Mouse (Mus musculus): Measurements from ENCODE around the gene Sugp1.

Gene Sugp1

DNA sequence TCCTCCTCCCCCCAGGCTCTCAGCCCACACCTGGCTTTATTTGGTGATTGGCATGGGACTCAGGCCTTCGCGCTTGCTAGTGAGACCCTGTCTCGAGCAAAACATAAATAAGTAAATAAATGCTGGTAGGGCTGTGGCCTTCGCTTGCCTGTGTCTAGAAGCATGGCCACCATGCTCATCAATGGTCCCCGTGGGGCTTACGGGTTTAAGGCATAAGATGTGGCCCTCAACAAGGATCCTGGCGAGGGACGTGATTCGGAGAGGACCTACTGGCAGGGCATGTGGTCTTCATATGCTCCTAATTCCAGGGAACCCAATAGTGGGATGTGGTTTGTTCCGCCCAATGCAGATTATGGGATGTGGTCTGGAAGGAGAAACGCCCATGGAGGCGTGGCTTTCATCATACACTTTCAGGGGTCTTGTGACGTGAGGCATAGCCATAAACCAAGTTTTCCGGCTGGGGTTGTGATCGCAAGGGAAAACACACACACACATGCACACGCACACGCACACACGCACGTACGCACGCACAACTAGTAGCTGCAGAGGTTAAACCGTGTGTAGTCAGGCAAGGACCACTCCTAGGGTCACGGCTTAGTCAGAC lies 68.7 kb downstream of the Sugp1 start:
- no peak for DNase-seq (ENCODE audit: low spot score)

DNA sequence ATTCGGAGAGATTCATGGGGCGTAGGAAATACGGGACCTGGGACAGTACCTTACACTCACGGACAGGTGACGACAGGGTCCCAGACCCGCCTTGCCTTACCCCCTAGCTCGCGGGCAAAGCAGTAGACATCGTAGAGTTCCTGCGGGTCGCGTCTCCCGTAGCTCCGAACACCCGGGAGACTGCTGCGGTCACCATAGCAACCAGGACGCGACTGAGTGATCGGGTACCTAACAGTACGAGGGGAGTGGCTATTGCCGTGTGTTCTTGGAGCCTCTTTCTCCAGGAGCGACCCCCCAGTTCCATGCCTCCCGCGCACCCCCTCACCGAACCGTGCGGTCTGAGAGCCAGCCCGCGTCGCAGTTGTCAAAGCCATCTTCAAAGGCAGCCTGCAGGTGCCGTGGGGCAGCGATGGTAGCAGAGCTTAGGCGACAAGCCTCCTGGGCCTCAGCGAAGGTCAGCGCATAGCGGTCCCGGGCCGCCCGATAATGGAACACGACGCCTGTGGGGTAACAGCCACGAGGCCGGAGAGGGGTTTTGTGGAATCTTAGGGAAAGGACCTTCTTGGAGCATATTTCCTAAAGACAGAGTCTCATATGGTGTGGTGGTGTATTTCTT lies 69.9 kb downstream of the Sugp1 start:
- DNase-seq (ENCODE audit: low spot score): no peak

DNA sequence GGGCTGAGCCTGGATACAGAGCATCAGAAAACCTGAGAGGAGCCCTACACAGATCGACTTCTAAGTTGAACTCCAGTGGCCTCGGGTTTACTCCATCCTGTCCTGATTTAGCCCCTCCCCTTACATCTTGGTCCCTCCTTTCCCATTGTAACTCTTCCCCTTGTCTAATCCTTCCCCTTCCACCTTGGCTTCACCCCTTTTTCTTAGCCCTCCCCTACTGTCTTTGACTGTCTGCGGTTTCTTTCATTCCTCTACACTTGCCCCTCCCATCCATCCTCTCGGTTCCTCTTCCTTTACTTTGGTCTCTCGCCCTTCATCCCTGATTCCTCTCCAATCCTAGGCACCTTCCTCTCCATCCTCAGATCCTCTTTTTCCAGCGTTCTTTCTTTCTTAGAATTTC lies 71.9 kb downstream of the Sugp1 start:
- DNase-seq (ENCODE audit: low spot score): no peak

DNA sequence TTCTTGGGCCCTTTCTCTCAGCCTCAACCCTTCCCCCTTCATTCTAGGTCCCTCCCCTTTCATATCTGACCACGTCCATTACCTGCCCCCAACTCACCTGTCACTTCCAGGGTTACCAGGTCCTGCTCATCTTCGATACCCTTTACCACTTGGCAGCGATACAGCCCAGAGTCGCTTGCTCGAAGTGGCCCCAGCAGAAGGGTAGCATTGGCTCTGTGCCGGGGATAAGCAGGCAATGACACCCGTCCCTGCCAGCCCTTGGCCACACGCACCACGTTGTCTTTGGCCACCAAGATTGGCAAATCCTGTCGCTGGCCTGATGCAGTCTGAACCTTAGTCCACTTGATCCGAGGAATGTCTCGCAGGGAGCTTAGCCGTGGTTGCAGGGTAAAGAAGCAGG lies 72.3 kb downstream of the Sugp1 start:
- DNase-seq (ENCODE audit: low spot score): no peak

DNA sequence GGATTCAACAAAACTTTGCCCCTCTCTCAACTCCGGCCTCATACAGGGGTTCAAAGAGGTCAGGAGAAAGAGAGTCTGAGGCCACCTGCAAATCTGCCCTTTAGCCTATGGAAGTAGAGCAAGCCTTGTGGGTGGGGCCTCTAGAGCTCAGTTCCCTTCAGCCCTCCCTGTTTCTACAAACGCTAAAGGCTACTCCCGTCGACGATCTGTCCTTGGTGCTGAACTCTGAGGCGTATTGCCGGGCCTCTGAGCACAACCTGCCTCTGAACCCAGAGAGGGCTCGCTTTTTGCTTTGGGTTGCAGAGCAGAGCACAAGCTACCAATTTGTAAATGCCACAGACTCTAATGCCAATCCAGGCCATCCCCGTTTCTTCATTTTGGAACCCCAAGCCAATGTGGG lies 75.0 kb downstream of the Sugp1 start:
- no peak for DNase-seq (ENCODE audit: low spot score)

DNA sequence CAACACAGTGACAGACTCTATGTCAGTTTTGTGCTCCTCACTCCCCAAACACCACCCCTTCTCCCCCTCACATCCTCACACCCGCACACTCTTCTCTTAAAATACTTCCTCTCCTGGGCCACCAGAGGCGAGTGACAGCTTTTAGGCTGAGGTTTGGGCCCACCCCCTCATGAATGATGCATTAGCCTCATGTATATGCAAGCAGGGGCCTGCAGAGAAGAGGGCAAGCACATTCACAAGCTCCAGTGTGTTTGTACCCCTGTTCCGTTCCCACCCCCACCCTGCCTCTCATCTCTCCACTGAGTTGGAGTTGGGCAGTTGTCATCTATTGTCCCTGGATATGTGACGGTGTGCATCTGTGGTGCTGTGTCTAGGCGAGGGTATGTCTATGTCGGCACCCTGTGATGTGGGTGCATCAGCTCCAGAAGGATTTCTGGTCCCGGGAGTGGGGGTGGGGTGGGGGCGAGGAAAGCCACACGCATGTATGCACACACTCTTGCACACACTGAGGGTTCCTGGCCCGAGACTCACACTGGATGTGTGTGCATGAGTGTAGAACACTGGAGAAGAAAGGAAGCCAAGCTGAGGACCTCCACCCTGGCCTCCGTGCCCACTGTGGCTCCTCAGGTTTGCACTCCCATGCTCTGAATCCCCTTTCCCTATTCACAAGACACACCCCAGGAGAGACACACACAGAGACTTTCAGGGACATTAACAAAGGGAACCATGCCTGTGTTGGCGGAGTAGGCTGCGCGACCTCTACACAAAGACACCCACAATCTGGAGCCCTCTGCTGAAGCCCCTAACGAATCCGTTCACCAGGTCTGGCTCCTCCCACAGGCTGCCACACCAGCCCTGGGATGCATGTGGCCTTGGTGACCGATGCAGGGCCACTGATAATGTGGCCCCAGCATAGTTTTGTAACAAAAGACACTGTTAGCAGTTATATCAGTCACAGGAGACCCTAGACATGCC lies 76.4 kb downstream of the Sugp1 start:
- DNase-seq (ENCODE audit: low spot score): no peak

DNA sequence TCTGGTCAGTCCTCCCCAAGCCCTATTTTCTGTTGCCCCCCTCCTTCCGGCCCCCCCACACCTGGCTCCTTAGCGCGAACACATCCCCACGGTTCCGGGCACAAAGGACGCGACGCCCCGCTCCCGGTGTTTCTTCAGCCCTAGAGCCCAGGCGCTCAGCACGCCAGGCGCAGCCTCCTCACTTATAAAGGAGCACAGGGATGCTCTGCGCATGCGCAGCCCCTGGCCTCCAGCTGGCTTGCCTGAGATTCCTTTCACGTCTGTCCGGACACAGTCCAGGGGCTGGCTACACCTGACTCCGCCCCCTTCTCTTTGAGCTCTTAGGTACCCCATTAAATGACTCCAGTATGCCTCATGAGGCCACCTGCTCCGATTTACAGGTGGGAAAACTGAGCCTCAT lies 78.1 kb downstream of the Sugp1 start, which contains the start of gene Ncan:
Gene Ncan, minus strand, starts transcription at position 207 of the 400 bp plus-strand sequence.
- no peak for DNase-seq (ENCODE audit: low spot score)

Measured in ovary, postnatal 10 days (tissue).